Mouse (Mus musculus) skeletal muscle tissue, adult 2 months (tissue): ENCODE data around the gene Txndc12.

Source experiments
- DNase-seq: peaks from one replicate; pipeline ENCODE4 v3.0.0-alpha.2; 2012; ENCODE audit warnings: low read depth, low spot score

The Txndc12 gene

DNA sequence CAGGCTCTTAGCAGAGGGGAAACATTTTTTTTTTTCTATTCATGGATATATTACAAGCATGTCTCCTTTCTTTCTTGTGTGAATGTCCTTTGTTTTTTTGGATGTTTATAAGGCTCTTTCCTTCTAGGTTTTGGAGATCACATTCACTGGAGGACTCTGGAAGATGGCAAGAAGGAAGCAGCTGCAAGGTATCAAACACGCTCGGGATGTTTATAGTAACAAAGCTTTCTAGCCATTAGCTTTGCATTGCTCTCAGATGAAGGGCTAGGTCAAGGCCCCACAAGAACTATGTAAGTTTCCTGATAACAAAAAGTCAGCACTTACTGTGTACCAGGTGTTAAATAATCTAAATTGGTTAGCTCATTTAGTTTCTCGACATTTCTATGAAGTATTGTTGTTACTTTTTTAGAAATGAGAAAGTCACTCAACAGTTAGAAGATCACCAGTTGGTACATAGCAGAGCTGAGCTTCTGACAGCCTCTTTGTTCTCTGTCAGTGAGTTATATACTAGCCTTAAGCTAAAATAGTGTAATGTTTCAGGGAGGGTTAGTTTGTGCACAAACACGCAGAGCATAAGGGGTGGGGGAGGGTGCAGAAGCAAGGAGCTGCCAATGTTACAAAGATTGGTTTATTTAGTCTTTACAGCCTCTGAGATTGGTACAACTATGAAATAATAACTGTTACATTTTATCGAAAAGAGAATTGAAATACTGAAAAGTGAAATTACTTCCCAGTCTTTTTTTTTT lies 11.6 kb downstream of the Txndc12 start:
- no peak for DNase-seq

DNA sequence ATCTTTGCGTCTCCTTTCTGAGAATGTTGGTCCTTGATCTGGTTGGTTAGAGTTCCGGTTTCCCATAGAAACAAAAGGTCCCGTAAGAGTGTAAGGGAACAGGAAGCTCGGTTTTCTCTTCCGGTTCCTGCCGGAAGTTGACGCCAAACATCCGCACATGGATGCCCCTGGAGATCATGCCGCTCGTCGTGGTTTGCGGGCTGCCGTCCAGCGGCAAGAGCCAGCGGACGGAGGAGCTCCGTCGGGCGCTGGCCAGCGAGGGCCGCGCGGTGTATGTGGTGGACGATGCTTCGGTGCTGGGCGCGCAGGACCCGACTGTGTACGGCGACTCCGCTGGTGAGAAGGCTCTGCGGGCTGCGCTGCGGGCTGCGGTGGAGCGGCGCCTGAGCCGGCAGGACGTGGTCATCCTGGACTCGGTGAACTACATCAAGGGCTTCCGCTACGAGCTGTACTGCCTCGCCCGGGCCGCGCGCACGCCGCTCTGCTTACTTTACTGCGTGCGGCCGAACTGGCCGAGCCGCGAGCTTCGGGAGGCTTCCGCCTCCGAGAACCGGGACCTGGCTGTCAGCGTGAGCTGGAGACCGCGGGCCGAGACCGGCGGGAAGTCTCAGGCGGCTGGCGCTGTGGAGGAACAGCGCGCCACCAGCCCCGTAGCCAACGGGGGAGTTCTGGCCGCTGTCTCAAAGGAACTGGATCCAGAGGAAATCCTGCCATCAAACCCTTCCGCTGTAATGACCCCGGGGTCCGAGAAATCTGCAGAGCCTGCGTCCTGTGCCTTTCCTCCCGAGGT lies 13.5 kb downstream of the Txndc12 start, which contains the start of gene Kti12:
Gene Kti12, plus strand, starts transcription at position 71 of the 790 bp plus-strand sequence.
- DNase-seq, result peak; percentile 82

DNA sequence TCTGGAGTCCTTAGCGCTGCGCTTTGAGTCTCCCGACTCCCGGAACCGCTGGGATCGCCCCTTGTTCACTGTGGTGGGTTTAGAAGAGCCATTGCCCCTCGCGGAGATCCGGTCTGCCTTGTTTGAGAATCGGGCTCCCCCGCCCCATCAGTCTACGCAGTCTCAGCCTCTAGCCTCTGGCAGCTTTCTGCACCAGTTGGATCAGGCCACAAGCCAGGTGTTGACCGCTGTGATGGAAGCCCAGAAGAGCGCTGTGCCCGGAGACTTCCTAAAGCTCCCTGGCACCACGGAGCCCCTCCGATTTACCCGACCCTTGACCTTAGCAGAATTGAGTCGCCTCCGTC lies 14.1 kb downstream of the Txndc12 start, which contains the start of gene A730015C16Rik:
Gene A730015C16Rik, minus strand, starts transcription at position 115 of the 344 bp plus-strand sequence.
- DNase-seq, result peak; percentile 7

- DNase-seq, result no peak
These were observed 32.4 kb downstream of the Txndc12 start for GRCm38 (mm10) chr4:108866806-108867205.

DNA sequence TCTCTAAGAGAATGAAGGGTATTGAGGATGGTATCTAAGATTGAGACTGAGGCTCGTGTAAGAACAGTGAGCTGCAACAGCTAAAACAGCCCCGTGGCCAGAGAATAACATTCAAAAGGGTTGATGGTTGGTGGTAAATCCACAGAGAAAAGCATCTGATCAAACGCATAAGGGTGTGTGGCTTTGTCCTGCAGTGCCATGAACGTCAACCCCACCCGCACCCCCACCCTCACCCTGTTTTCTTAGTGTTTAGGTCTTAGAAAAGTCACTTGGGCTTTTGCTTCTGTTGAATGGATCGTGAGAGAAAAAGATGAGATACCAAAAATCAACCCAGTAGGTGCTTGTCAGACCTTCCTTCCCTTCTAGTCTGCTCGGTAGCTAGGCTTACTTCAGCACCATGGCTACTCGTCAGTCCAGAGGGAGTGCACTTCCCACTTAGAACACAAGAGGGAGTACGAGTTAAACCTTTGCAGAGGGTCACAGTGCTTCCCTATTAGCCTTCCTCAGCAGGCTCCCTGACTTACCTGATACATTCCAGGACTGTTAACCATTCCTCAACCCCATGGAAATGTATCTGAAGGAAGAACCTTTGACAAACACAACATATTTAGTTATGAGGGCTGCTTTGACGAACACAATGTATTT lies 35.5 kb downstream of the Txndc12 start:
- peak; percentile 74 for DNase-seq

GRCm38 (mm10) chr4:108873746-108874145 lies 39.3 kb downstream of the Txndc12 start:
- DNase-seq, result no peak

- no peak for DNase-seq
These were observed 43.5 kb downstream of the Txndc12 start for GRCm38 (mm10) chr4:108877901-108878300.

DNA sequence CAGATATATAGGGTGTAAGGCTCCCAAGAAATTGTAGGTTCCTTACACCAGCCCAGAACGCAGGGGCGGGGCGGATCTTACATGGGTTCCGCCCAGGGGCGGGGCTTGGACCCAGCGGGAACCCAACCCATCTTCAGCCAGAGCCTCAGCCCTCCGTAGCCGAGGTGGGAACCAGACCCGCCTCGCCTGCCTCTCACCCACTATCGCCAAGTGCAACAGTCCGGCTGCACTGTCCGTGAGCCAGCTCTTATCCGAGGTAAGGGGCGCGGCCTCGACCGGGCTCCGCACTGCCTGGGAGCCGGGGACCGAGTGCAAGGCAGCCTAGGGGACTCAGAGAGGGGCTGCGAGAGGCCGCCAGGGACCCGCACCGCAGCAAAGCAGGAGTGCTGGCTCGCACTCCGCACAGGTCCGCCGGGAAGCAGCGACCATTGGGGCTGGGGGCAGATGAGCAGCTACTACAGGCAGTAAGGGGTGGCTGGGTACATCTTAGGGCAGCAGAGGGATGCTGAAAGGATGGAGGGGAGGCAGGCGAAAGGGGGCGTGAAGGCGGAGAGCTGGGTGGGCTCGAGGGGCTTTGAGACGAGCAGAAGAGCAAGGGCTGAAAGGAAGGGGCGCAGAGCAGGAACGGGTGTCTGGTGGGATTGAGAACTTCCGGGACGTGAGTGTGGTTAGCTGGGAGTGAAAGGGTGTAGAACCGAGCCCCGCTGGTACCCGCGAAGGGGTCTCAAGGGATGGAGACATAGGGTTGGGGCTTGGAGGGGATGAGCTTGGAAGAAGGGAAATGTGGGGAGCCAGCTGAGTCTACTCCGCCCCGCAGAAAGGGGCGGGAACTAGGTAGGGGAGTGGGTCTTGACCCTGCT lies 44.8 kb downstream of the Txndc12 start, which contains the start of gene Rab3b:
Gene Rab3b, plus strand, starts transcription at position 101 of the 860 bp plus-strand sequence.
- no peak for DNase-seq

DNA sequence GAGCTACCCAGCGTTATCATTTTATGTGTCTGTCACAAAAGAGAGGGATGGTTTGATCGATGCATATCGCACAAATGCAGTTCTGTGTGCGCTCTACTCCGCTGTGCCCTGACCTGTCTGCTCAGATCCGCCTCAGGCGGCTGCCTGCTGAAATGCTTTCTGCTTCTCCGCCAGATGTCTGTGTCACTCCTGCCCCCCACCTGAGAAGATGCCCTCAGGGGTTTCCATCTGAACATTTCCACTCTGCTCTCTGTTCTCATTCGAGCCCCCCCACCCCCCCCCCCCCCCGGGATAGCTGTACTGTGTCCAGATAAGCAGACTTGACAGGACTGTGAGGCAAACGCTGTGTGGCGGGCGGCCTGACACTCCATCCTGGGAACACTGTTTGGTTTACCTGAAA lies 49.4 kb downstream of the Txndc12 start:
- no peak for DNase-seq

DNA sequence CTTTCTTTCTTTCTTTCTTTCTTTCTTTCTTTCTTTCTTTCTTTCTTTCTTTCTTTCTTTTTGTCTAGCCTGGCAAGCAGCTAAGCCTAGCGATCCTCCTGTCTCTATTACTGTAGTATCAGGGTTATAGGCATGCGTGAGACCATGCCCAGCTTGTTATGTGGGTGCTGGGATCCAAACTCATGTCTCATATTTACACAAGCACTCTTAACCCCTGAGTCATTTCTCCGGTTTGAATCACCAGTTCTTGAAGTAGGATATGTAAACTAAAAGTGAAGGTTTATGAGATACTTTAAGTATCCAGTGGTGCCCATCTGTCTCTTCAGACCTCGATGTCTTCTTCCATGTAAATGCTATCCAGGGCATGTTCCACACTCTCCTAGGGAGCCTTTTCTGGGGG lies 53.1 kb downstream of the Txndc12 start:
- no peak for DNase-seq

DNA sequence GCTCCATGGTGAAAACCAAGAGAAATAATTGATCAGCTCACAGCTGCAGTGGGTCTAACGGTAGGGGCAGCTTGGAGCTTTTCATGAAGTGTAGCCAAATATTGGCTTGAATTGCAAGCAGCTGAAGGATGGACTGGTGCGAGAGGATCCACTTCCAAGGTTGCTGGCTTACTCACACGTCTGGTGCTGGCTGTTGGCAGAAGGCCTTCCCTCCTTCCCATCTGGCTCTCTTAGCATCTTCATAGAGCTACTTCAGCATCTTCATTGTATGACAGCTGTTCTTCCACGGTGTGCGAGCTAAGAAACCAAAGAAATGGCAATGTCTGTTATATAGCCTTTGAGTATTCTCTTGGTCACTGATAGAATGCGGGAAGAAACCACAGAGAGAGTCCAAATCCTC lies 56.5 kb downstream of the Txndc12 start:
- DNase-seq, result no peak

DNA sequence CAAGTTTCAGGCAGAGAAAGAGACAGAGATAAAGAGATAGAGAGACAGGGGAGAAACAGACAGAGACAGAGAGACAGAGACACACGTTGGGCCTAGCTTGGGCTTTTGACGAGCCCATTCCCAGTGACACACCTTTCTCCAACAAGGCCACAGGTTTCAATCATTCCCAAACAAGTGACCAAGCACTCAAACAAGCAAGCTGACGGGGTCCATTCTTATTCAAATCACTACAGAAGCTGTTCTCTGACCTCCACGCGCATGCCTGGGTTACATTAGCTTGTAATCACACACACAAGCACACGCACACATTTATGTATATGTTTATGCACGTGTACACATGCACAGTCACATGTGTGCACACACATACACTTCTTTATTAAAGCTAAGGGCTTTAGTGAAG lies 66.0 kb downstream of the Txndc12 start:
- no peak for DNase-seq

DNA sequence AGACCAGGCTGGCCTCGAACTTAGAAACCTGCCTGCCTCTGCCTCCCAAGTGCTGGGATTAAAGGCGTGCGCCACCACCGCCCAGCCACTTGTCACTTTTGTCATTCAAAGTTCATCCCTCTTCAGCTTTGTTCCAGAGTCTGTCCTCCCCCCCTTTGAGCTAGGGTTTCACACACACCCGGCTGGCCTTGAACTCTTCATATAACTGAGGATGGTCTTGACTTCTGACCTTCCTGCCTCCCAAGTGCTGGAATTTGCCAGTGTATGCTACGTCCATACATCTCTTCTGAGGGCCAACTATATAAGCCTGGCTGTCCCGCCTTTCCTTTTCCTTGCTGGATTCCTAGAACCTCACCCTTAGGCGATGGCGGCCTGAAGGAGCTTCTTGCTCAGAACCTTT lies 68.5 kb downstream of the Txndc12 start:
- no peak for DNase-seq

- DNase-seq, result no peak
These were observed 68.9 kb downstream of the Txndc12 start for GRCm38 (mm10) chr4:108903346-108903745.

DNA sequence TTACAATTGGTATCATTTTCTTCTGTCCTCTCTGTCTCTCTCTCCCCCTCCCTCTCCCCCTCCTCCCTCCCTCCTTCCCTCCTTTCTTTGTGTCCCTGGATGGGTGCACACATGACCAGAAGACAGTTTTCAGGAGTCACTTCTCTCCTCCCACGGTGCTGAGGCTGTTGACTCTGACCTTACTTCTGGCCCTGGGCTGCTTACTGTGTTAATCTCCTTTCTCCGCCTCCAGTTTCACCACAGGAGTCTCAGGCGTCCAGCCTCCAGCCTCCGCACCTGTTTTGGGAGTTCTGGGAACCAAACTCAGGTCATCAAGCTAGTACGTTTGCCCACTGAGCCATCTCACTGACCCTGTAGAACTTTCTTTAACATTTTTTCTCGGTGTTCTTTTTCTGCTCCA lies 69.7 kb downstream of the Txndc12 start:
- DNase-seq, result no peak

DNA sequence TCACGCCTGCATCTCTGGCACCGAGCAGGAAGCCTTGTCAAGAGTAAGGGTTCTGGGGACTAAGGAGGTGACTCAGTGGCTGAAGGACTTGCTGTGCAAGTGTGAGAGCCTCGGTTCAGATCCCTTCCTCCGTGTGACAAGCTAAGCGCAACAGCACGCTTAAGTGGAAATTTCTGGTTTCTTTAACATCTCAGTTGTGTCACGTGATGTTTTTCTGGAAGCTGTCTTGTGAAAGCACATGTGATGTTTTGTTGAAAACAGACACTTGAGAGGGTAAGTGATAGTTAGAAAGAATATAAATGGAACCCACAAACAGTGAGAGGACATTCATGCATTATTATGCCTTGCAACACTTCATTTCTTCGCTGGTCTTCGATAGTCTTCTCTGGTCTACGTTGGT lies 70.4 kb downstream of the Txndc12 start:
- no peak for DNase-seq

DNA sequence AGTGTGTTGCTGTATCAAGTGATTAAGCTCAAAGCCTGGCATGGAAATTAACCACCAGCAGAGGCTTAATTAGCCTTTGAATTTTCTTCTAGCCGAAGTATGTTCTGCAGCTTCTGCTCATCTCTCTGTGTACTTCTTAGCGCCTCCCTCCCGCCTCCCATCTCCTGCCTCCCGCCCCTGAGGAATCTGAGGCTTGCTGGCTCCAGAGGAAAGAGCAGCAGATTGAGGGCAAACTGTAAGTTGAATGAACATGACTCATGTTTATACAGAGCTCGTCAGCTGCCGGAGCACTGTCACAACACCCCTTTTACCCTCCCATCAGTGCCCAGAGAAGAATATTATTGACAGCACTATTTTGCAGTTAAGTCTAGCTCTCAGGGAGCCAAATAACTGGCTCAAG lies 71.5 kb downstream of the Txndc12 start:
- no peak for DNase-seq

GRCm38 (mm10) chr4:108907475-108907874 lies 73.1 kb downstream of the Txndc12 start:
- DNase-seq, result peak; percentile 4

DNA sequence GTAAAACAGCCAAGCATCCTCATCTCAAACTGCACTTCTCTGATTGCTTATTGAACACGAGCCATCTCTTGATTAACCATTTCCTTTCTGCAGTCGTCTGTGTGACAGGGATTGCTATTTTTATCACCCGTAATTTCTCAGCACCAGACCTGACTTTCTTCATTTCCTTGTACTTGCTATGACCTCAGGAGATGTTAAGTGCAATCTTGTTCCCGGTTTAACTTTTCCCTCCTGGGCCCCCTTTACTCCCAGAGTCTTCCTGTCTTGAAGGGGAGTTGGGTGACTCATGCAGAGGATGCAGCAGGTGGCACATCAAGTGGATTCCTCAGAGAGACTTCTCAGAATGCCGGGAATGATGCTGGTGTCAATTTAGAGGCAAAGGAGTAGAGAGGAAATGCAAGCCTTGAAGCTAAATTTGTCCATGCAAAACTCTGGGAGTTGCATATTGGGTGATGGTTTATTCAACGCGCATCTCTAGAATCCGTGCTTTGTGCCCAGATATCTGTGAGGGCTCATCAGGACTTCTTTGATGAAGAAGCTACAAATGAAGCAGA lies 75.5 kb downstream of the Txndc12 start:
- DNase-seq, result no peak
